Mouse (Mus musculus) liver, postnatal 0 days (tissue): ENCODE measurements at regions not wholly inside any gene's neighbourhood (a gene's known extent, or its start where the extent isn't known, plus 50 kb on each side); places are given as distances from the start of the nearest gene placed in this dataset.

Source experiments
- ATAC-seq: fragments of 200-750 bp; cut with Nextera tagmentation; 2 replicates; pipeline ENCODE4 v1.8.0; 2017; ENCODE audit warnings: mild to moderate bottlenecking, moderate library complexity
- DNase-seq: peaks from one replicate; pipeline ENCODE4 v3.0.0-alpha.2; 2016
- H3K27ac ChIP-seq: fragments of 300-500 bp; sonication (generic); 2 replicates; pipeline ENCODE4 v1.5.1; 2014; ENCODE audit warnings: antibody characterized with exemption, moderate library complexity, mild to moderate bottlenecking, low read depth
- H3K27me3 ChIP-seq: fragments of 300-500 bp; sonication (generic); 2 replicates; pipeline ENCODE4 v1.6.1; 2014; ENCODE audit warnings: low read length, control low read depth, mixed read lengths; ENCODE audit not compliant: insufficient read depth
- H3K36me3 ChIP-seq: fragments of 300-500 bp; sonication (generic); replicated peaks from 2 replicates; pipeline ENCODE4 v1.6.1; 2014; ENCODE audit warnings: mild to moderate bottlenecking, control low read depth, low read length, moderate library complexity, mixed read lengths; ENCODE audit not compliant: insufficient read depth
- H3K4me1 ChIP-seq: fragments of 300-500 bp; sonication (generic); 2 replicates; pipeline ENCODE4 v1.6.1; 2014; ENCODE audit warnings: antibody characterized with exemption, mild to moderate bottlenecking, control low read depth; ENCODE audit not compliant: insufficient read depth
- H3K4me2 ChIP-seq: fragments of 300-500 bp; sonication (generic); 2 replicates; pipeline ENCODE4 v1.6.1; 2014; ENCODE audit warnings: low read depth, mild to moderate bottlenecking, low read length, moderate library complexity, mixed read lengths
- H3K4me3 ChIP-seq: fragments of 300-500 bp; sonication (generic); 2 replicates; pipeline ENCODE4 v1.5.1; 2014; ENCODE audit warnings: low read depth, low read length
- H3K9ac ChIP-seq: fragments of 300-500 bp; sonication (generic); replicated peaks from 2 replicates; pipeline ENCODE4 v1.6.1; 2014; ENCODE audit warnings: mild to moderate bottlenecking, moderate library complexity
- H3K9me3 ChIP-seq: fragments of 300-500 bp; sonication (generic); 2 replicates; pipeline ENCODE4 v1.6.1; 2016; ENCODE audit warnings: mild to moderate bottlenecking, control low read depth, low read length, mixed read lengths
- CTCF ChIP-seq: sonication (generic); IDR thresholded peaks from 2 replicates; pipeline ENCODE4 v1.5.1; 2016; ENCODE audit warnings: antibody characterized with exemption, low read depth
- EP300 ChIP-seq: IDR thresholded peaks from 2 replicates; pipeline ENCODE4 v1.6.1; 2016; ENCODE audit warnings: antibody characterized with exemption, low read depth, mild to moderate bottlenecking
- WGBS: fragments of 180-500 bp; shearing (Covaris S2); extraction: QIAGEN DNeasy Blood & Tissue Kit; methylation state at CpG from one replicate; pipeline ENCODE4 v1.1.7; 2014; ENCODE audit not compliant: insufficient replicate concordance; 5-methylcytosine and 5-hydroxymethylcytosine counted together

DNA sequence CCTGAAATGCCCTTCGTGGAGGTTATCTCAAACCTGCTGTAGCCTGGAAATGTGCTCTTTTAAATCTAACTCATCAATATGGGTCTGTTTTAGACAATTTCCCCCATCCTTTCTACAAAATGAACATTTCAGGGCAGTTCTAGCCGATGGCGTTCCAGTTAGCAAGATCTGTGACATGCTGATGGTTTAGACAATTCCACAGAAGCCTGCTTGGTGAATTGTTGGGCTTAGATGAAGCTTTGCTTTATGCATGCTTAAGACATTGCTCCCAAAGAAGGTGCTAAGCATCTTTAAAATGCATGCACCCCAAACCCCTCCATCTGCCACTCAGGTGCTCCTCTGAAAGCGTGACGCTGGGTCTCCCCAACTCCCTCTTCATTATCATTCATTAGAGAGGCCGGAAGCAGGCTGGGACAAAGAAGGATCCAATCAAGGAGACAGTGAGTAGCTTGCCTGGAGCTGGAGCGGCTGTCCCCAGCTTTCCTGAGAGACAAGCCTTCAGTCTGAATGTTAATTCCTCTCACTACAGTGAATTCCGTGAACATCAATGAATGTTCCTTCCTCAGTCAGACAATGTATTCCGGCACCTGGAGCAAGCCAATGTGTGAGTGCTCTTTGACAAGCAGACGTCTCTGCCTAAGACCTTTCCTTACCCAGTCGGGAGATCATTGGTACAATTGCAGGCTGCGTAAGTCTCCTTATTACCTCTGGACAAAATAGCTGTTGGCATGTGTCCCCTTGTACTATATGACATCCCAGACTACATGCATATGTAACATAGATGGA lies 127.0 kb upstream of the Sgk1 start:
- Histone ChIP-seq H3K4me3 (no peak overlapping the region), H3K4me1 (no peaks in the 10 kb centered on the region), H3K36me3 (no peaks in the 10 kb centered on the region), H3K4me2 (no peak overlapping the region), H3K27me3 (no peaks in the 10 kb centered on the region), H3K9ac (no peak overlapping the region), H3K27ac (no peak overlapping the region), H3K9me3 (no peaks in the 10 kb centered on the region)
- DNase-seq (no peak), ATAC-seq (no peak)
- 75% methylated on average over 12 of the region's 12 CpGs for WGBS
- no peak for TF ChIP-seq CTCF
- no peak for TF ChIP-seq EP300

DNA sequence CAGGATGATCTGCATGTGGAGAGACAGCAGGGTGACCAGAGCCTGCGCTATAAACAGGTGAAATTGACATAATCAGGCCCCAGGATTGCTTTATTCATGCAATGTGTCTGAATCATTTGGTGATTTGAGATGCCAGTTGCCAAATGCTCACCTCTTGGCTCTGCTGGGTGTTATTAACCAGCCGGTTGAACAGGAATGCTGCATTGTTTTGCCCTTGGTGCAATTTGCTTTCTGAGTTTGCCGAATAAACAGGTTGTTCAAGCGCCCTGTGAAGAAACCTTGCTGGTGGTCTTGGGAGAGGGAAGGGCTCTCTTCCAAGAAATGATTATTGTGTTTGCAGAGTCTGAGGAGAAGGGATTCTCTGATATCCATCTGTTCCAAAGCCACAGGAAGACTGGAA lies 126.3 kb upstream of the Sgk1 start:
- Histone ChIP-seq H3K9ac (no peak overlapping the region), H3K4me1 (no peaks in the 10 kb centered on the region), H3K9me3 (no peaks in the 10 kb centered on the region), H3K27ac (no peak overlapping the region), H3K27me3 (no peaks in the 10 kb centered on the region), H3K4me2 (no peak overlapping the region), H3K36me3 (no peaks in the 10 kb centered on the region), H3K4me3 (no peak overlapping the region)
- TF ChIP-seq EP300 (no peak), CTCF (no peak)
- no peak for ATAC-seq
- 80% methylated on average over 4 of the region's 4 CpGs for WGBS
- DNase-seq: no peak

DNA sequence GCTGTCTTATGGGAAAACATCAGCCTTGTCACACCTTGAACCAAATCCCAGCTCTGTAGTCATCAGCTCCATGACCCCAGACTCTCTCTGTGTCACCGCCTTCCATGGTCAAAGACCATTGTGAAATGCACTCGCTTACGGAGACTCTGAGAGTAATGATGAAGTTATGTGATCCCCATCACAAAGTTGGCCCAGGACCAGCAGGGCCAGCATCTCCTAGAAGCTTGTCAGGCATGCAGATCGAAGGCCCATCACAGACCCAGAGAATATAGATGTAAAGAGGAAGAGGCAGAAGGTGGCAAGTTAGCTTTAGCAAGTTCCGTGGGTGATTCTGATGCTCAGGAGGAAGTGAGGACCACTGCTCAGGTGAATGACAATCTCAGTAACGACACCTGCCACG lies 125.2 kb upstream of the Sgk1 start:
- no peak overlapping the region for H3K9ac ChIP-seq
- TF ChIP-seq EP300 (no peak), CTCF (no peak)
- no peak overlapping the region for H3K4me3 ChIP-seq
- no peak overlapping the region for H3K4me2 ChIP-seq
- H3K27me3 ChIP-seq: no peaks in the 10 kb centered on the region
- no peak overlapping the region for H3K27ac ChIP-seq
- ATAC-seq (no peak), DNase-seq (no peak)
- WGBS: 80% methylated on average over 7 of the region's 7 CpGs
- H3K36me3 ChIP-seq: no peaks in the 10 kb centered on the region
- H3K4me1 ChIP-seq: no peaks in the 10 kb centered on the region
- H3K9me3 ChIP-seq: no peaks in the 10 kb centered on the region

DNA sequence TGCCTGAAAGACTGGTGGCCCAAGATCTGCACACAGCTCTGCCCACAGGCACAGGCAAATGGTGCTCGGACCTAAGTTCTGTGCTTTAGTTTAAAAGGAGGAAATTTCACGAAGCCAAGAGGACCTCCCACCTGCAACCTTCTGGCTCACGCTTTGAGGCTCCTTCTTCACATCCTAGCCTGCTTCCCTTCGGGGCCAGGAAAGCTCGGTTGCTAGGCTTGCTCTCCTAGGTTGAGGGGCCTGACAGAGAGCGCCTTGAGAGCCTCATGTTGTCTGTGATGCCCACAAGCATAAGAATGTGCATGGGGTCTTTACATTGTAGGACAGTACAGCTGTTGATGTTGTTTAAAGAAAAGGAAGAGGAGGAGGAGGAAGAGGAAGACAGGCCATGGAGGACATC lies 123.9 kb upstream of the Sgk1 start:
- no peak for ATAC-seq

DNA sequence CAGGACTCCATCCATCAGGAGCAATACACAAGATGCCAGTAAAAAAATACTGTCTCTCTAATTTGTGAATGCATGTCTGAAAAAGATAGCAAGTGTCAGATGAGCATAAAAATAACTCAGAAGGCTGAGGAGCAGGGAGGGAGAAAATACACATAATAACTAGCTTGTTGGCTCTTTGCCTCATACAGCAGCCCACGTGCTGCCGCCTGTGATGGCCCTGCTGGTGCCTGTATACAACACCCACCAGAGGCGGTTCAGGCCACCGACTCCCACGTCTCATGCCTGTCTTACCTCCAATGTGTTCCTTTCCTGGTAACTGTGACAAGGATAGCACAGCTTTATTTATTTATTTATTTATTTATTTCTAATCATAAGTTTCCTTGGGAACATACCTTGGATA lies 119.5 kb upstream of the Sgk1 start:
- no peaks in the 10 kb centered on the region for H3K4me1 ChIP-seq
- no peak for TF ChIP-seq EP300
- TF ChIP-seq CTCF: no peak
- no peak overlapping the region for H3K4me2 ChIP-seq
- ATAC-seq: no peak
- no peak for DNase-seq
- no peak overlapping the region for H3K4me3 ChIP-seq
- H3K27me3 ChIP-seq: no peaks in the 10 kb centered on the region
- H3K36me3 ChIP-seq: no peaks in the 10 kb centered on the region
- H3K9me3 ChIP-seq: no peaks in the 10 kb centered on the region
- no peak overlapping the region for H3K27ac ChIP-seq
- 89% methylated on average over 5 of the region's 5 CpGs for WGBS
- H3K9ac ChIP-seq: no peak overlapping the region

More for the DNA sequence above, 123.9 kb upstream of the Sgk1 start:
- Histone ChIP-seq H3K27me3 (no peaks in the 10 kb centered on the region), H3K4me2 (no peak overlapping the region), H3K9me3 (no peaks in the 10 kb centered on the region), H3K27ac (no peak overlapping the region), H3K9ac (no peak overlapping the region), H3K4me3 (no peak overlapping the region), H3K4me1 (no peaks in the 10 kb centered on the region), H3K36me3 (no peaks in the 10 kb centered on the region)
- 70% methylated on average over 6 of the region's 6 CpGs for WGBS
- TF ChIP-seq CTCF: no peak
- TF ChIP-seq EP300: no peak
- DNase-seq: no peak

DNA sequence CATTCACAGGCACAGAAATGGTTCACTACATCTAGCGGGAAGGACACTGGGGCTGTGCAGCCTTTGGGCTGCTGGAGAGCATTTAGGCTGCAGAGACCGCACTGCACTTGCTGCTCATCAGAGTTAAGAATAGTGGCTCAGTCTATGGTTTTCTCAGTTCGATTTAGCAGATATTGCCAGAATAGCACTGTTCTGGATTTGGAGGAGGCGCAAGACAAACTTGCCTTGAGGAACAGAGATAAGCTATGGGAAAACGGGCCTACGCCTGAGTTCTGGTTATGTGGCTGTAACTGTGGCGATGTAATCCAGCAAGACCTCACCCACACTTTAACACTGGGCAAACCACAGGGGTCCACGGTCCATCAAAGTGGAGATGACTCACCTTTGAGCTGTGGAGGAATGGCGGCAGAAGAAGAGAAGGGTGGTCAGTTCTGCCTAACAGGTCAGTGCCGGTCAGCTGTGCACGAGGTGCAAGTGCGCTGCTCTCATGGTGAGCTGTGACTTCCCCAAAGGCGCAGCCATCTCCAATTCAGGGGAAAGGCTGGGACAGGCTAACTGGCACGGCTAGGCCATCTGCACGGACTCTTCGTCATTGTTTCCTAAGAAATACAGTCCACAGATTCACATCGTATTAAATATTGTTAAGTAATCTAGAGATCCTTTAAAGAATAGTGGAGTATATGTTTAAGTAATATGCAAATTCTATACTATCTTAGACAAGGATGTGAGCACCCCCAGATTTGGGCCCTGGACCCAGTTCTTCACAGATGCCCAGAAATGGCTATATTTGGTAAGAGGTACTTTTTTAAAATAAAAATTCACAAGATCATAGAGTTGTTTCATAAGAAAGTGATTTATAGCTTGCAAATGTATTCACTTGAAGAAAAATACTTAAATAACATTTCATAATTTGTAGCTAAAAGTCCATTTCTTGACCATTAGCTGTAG lies 118.7 kb upstream of the Sgk1 start:
- no peaks in the 10 kb centered on the region for H3K4me1 ChIP-seq
- H3K27ac ChIP-seq: no peak overlapping the region
- H3K9ac ChIP-seq: no peak overlapping the region
- H3K36me3 ChIP-seq: no peaks in the 10 kb centered on the region
- H3K9me3 ChIP-seq: no peaks in the 10 kb centered on the region
- H3K27me3 ChIP-seq: no peaks in the 10 kb centered on the region
- no peak for ATAC-seq
- TF ChIP-seq EP300: no peak
- TF ChIP-seq CTCF: no peak
- DNase-seq: no peak
- no peak overlapping the region for H3K4me2 ChIP-seq
- no peak overlapping the region for H3K4me3 ChIP-seq
- 83% methylated on average over 17 of the region's 17 CpGs for WGBS
